Mouse (Mus musculus) lung, postnatal 14 days (tissue): ENCODE results near the gene Rhobtb1.

ENCODE experiments used
- DNase-seq: peaks from one replicate; pipeline ENCODE4 v3.0.0; 2021

Gene Rhobtb1

DNA sequence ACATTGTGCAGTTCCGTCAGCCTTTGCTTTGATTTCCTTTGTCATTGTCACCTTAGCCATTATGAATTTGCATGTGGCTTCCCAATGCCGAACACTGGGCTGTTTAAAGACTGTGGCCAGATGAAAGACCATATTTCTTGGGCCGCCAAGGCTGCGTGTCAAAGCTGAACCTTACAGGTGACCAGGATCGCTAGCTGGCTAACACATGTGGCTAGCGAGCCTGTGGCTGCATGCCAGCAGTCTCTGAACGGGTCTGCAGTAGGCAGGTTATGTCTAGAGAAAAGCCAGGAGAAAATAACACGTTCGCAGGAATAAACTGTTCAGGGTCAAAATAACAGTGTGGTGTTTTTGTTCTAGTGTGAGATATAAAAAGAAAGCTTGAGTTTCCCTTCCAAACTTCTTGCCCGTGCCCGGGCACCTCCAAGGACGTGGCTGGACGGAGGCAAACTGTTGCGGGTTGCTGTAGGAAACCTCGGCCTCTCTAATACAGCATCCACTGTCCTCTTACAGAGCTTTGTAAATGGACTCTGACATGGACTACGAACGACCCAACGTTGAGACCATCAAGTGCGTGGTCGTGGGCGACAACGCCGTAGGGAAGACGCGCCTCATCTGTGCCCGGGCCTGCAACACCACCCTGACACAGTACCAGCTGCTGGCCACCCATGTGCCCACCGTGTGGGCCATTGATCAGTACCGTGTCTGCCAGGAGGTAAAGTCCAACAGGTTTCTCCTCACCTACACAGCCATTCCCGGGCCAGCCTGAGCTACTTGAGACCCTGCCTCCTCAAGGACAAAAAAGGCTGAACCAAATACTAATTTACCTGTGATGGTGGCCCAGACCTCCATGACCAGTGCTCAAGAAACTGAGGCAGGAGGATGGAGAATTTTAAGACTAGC lies 97.3 kb downstream of the Rhobtb1 start:
- DNase-seq, result no peak

DNA sequence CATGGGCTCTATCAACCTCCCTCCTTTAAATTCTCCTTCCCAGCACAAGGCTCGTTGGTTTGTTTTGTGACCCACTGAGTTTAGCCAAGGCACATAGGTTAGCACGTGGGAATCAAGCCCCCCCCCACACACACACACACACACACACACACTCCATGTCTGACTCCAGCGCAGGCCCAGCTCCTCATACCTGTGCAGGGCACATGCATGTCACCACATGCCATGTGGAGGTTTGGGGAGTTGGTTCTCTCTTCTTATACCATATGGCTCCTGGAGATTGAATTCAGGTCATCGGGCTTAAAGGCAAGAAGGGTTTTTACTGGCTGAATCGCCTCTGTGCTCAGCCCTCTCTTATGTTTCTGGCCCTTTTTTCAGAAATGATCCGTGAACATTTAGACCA lies 100.0 kb downstream of the Rhobtb1 start:
- no peak for DNase-seq

DNA sequence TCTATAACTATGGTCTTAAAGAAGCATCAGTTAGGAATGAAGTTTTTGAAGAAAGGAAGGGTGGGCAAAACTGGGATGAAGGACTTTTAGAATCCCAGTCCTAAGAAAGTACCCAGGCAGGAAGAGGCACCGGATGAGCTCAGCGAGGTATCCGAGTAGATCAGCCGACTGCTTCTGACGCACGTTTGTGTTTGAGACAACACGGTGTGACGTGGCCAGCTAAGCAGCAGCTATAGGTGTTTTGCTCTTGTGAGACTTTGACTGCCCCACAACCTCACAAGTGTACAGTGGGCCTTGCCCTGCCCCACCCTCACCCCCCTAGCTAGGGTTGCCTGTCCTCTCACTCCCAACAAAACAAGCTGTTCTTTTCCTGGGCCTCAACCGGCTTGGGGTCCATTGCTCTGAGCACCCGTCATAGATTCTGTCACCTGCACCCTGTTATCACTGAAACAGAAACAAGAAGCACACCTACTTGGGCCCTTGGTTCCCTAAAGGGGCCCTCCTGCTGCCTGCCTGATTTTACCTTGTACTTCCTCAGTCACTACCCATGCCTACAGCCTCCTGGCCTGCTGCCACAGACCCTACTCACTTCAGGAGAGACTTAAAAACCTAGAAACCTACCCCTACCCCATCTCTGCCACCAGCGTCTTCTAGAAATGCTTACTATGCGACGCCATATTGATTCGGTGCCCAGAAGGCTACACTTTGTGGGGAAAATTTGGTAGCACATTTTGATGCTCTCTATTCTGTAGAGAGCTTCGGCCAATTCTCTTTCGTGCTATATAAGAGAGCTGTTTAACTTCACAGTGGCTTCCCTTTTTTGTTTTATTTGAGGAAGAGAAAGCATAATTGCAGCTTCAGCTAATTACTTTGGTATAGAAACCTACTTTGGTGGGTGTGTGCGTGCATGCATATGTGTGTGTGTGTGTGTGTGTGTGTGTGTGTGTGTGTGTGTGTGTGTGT lies 101.2 kb downstream of the Rhobtb1 start:
- DNase-seq, result no peak

DNA sequence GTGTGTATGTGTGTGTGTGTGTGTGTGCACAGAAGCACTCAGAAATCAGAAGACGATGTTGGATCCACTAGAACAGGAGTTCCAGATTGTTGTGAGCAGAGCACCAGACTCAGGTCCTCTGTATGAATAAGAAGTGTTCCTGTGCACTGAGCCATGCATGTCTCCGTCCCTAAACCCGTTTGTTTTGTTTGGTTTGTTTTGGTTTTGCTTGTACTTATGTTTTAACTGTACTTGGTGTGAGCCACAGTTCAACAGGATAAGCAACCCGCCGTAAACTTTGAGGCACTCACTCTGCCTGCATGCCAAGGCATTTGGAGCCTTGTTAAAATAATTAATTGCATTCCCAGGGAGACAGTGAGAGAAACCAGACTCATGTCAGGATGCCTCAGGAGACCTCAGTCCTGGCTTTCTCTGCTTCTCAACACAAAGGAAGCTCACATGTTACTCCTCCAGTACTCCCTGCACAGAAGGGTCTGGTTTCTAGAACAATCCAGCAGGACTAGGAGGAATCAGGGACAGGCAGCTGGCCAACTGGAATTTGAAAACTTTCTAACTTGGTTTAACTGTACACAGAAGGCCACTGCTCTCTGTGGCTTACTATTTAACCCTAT lies 101.9 kb downstream of the Rhobtb1 start:
- no peak for DNase-seq

DNA sequence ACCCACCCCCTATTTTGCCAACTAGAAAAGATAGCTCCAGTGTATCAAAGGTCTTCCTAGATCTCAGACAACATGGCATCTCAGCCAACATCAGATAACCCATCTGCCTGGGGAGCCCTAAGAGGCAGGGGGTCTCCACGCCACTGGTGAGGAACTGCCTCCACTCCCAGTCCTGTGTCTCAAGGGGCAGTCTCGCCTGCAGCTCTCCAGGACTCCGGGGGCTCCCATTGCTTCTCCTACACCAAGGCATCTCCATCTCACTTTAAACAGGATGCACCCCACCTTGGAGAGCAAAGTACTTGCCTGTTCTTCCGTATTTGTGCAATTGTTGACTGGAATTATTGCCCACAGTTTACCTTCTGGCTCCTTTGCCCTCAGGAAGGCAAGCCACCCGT lies 102.4 kb downstream of the Rhobtb1 start:
- no peak for DNase-seq

DNA sequence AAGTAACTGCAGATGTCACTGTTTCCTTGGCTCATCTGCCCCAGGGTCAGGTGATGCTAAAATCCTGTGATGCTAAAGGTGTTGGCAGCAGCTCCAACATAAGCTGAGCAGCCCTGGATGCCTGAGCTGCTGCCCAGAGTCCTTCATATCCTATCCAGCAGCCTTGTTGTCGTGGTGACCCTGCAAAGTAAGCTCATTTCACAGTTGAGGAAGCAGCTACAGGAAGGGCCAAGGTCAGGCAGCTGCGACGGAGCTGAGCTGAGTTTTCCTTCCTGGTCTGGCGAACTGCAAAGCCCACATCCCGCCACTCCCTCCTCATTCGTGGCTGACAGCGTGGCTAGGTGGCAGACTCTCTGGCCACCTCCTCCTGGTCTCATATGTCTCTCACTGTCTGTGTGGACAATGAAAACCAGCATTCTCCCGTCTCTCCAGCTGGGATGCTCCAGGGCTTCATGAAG lies 103.2 kb downstream of the Rhobtb1 start:
- DNase-seq, result peak; percentile 37

DNA sequence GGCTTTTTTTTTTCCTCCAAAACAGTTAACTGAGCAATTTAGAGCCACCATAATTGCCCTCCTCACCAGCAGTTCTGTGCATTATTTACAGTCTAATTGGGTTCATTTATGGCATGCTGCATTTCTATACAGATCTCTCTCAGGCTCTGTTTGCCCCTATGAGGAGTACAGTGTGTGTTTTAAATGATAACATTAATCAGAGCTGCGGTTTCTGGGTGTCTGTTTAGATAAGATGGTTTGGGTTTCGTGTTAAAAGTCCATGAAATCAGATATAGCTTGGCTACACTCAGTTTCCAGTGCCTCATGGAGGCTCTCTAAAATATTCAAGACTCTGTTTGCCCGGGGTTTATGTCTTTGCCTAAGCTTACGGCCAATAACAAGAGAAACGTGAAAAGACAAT lies 104.4 kb downstream of the Rhobtb1 start:
- DNase-seq, result no peak

DNA sequence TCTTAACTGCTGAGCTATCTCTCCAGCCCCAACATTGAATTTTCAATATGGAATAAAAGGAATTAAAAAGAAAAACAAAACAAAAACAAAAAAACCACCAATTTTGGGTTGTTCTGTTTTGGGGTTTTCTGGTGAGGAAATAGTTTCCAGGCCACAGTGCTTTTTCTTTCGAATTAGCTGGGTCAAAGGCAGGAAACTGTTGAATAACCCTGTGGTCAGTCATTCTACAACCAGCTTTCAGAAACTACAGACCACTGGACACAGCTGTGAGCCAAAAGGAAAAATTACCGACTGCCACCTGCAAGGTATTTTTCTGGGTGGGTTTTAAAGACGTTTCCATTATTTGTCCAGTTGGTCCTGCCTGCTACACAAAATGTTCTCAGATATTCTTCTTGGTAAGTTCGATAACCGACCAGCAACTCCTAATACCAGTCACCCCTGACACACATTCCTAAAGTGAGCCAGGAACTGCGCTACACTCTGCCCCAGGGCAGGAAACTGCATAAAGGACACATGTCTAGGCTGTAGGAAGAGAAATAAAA lies 106.4 kb downstream of the Rhobtb1 start:
- no peak for DNase-seq

DNA sequence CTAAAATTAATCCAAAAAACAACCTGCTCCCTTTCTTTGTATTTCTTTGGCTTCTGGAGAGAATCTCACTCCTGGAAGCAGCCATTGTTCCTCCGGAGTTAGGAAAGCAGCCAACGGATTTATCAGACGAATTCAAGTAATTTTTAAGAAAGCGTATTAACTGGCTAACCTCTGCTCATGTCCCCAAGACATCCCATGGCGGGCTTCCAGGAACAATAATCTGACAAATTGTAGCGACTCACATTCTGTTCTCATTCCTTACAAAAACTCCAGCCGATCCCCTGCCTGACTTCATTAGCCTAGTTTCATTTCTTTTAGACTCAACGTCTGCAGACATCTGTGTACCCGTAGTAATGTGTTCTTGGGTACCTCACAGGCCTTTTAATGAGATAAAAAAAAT lies 107.4 kb downstream of the Rhobtb1 start:
- peak; percentile 61 for DNase-seq

DNA sequence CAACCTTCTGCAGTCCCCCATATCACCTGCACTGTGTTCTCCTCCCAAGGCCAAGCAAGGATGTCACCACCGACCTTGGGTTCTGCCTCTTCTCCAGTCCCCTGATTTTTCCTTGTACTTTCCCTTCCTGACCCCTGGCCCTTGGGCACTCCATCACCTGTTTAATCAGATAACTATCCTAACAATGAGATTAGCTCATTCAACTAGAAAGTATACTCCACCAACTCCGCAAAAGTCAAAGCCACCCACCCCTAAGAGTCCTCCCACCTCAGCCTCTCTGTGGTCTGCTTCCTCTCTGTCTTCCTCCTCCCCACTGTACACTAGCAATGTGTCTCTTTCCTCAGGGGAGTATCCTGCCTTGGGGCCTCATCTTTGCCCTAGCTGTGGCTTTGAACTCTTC lies 107.9 kb downstream of the Rhobtb1 start:
- DNase-seq, result no peak

DNA sequence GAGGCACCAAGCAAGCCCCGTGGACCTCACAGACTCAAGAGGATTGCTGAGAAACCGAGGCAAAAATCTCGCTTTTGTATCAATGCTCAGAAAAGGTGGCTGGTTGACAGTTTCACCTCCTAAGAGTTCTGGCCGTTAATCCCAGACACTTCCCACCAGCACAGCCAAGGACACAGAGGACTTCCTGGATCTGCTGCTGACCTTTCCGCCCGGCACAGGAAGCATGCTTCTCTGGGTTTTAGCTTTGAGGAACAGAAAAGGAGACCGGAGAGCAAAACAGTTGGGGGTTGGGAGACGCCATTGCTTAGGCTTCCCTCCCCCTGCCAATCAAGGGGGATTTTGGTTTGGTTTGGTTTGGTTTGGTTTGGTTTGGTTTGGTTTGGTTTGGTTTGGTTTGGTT lies 108.7 kb downstream of the Rhobtb1 start:
- DNase-seq, result no peak

DNA sequence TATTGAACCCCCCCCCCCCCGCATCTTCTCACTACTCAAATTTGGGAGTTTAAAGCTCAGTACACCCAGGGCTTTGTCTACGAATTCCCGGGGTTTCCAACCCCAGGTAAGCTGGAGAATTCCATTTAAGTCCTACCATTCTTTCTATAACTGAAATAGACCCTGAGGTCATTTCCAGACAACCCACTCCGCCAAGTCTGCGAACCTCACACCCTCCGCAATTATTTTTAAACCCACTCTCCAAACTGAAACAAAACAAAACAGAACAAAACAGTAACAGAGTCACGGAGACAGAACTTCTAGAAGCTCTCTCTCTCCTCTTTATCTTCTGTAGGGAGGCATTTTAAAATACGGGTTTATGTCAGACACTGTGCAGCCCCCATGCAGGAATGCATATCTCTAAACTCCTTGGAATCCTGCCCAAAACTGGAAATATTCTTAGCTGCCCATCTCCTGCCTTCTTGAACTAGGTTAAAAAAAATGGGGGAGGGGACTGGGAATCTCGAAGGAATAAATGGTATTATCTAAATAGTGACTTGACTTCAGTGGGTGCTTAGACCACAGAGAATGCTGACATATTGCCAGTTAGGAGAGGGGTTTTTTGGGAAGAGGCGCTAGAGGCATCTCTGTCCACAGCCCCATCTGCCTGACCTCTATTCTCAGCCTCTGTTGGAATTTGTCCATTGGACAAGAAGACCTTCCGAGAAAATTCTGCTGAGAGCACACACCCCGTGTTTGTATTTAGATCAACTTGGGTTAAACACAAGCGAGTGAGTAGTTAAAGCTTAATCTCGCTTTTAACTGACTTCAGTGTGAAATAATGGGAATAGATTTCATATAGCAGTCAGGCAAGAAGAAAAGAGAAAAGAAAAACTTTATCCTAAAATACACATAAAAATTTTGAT lies 111.9 kb downstream of the Rhobtb1 start:
- no peak for DNase-seq

DNA sequence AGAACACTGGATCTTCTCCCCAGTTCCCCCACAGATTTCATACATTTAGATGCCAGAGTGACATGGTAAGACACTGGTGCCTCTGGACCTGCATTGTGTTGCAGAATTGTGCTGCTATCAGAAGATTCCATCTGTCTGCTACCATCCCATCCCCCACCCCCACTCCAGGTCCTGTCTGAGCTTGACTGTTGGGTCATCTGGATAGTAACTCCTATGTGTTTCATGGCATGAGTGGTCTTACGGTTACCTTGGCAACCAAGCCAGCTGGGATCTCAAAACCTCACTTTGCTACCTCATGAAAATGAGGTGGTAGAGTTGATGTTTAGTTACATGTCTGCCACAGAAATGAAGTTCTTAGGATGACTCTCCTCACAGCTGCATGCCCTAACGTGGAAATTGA lies 112.7 kb downstream of the Rhobtb1 start:
- DNase-seq, result no peak

DNA sequence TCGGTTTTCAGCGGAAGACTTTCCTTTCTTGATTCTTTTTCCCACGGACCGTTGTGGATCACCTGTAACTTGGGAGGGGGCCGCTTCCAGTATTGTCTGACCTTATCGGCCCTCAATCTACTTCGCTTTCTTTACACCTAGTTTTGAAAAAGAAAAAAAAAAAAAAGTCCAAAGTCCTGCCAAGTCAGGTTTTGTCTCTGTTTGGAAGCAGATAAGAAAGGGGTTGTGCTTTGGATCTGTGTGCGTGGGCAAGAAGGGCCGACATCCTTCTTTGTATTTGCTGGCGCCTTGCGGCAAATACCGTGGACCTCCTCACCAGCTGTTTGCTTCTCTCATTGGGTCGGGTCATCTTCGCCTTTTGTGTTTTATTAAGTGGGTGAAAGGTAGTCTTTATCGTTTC lies 114.2 kb downstream of the Rhobtb1 start:
- no peak for DNase-seq

DNA sequence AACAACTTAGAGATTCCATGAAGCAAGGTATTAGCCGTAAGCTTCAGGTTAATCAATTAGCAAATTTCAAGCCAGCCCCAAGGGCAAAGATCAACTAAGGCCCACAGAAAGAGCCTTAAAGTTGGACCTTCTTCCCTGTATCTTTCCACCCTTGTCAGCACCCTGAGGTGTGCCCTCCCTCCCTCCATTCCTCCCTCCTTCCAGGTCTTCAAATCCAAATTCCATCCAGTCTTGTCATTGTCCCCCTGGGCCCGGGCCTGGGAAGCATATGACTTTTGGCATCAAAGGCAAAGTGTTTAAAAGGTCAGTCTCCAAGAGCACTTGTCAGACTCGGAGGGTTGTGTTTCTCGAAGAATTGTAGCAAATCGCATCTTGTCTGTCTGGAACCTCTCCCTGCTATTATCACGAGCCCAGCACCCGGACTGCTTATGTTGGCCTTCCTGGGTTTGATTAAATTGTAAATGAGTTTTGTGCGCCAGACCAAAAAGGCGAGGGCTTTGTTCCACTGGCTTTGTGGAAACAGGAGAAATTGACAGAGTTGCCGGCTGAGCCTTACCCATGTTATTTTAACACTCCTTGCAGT lies 116.9 kb downstream of the Rhobtb1 start:
- DNase-seq, result no peak

DNA sequence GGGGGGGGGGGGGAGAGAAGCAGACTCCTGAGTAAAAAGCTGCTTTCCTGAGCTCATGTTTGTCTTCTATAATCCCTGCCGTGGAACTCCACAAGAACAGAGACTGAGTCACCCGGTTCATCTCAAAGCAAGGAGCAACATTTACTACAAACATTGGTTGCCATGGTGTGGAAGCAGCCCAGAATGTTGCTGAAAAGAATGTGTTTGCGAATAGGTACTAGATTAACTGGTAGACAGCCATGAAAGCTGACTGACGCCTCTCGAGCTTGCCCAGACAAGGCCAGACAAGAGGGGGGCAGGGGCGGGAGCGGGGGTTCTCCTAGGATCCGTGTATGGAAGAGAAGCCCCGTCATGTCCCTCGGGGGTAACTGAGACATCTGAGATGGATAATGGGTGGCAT lies 120.2 kb downstream of the Rhobtb1 start:
- DNase-seq, result no peak

DNA sequence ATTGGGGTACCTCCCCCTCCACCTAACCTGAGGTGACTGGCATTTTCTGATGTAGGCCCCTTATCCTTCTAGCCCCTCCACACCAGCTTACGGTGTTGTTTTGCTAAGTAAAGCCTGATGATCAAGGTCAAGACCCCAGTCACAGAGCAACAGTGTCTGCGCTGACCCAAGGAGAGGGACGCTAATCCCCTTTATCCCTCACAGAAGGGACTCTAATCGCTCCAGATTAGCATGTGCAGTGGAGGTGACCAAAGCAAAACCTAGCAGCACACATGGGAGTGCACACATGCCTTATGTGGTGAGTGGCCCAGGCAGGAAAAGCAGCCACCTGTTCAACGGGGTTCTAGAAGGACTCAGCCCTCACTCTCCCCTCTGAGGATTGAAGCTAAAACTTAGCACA lies 123.0 kb downstream of the Rhobtb1 start:
- DNase-seq, result no peak

DNA sequence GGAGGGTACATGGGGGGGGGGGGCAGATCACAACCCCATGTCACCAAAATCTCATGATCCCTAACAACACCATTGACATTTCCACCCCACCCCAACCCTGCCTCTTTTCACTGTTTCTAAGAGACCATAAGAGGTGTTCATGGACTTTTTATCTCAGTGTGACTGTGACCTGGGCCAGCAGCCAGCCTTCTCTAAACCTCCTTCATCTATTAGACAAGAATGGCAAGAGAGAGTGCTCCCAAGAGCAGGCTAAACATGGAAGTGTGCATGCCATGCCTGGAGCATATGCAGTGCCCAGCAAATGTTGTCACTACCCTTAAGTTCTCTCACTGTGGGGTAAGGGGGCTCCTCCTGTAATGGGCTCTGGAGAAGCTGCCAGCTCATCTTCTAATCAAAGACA lies 123.5 kb downstream of the Rhobtb1 start:
- peak; percentile 35 for DNase-seq

DNA sequence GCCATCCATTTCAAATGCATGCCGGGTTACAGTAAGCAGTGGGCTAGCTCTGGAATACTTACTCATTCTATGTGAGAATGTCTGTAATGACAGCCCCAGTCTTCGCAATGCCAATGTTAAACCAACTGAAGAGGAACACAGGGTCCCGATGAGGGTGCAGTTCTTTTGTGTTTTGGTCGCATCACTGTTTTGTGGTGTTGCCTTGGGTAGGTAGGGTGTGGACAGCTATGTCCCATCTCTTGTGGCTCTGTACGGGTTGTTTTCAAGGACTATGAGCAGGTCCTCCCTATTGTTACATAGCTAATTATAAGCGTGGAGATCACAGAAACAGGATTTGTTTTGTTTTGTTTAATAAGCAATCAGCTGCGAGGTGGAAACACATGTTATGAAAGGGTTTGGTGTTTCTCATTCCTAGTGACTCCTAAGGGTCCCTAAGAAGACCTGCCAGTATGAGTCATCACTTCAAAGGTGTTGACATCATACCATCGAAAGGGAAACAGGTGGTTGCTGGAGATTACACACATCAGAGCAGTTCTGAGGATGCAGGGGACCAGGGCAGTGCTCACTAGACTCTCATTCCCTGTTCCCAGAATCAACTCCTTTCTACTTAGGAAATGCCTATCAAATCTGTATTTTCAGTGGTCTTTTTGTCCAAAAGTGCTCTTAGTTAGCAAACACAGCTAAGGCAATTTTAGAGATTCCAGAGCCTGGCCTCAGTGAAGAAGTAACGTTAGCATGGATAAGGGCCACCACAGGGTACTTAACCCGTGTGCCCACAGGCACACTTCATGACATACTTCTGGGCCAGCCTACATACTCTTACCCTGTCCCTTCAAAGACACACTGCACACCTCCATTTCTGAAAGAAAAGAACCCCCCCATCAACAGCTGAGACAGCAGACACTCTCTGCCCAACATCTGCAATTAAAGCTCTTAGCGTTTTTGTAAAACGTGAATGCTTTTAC lies 124.9 kb downstream of the Rhobtb1 start:
- DNase-seq, result no peak

DNA sequence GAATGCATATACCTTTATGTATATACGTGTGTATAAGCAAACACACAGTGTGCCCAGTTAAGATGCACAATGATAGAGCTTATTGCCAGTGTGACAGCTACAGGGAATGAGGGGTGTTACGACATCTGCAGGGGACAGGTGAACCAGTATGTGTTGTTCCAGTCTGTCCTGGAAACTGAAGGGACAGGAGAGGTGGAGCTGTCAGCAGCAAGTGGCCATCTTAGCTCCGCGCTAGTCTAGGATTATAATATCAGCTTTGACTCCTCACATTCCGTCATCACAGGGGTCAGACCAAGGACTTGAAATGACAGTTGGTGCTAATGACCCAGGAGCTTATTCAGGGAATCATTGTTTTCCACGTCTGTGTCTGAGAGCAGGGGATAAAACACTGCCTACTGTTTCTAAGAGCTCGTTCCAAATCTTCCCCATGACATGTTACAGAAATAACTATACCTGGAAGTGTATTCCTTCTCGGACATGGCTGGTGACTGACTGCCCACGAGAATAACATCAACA lies 125.7 kb downstream of the Rhobtb1 start:
- DNase-seq, result no peak
